Mouse (Mus musculus) small intestine, adult 2 months (tissue): ENCODE measurements at regions not wholly inside any gene's neighbourhood (a gene's known extent, or its start where the extent isn't known, plus 50 kb on each side); places are given as distances from the start of the nearest gene placed in this dataset.

Experiments used
- CTCF ChIP-seq: fragments of 200-500 bp; IDR thresholded peaks from 2 replicates; pipeline ENCODE4 v1.5.1; 2012; ENCODE audit warnings: low read depth, mild to moderate bottlenecking, control low read depth, inconsistent platforms, low read length, moderate library complexity, mixed read lengths; ENCODE audit not compliant: insufficient replicate concordance, insufficient read length; ENCODE audit errors: extremely low read depth
- POLR2A ChIP-seq: fragments of 200-500 bp; IDR thresholded peaks from 2 replicates; pipeline ENCODE4 v1.6.1; 2012; ENCODE audit warnings: low read depth, mild to moderate bottlenecking, control low read depth, inconsistent platforms, low read length, moderate library complexity

DNA sequence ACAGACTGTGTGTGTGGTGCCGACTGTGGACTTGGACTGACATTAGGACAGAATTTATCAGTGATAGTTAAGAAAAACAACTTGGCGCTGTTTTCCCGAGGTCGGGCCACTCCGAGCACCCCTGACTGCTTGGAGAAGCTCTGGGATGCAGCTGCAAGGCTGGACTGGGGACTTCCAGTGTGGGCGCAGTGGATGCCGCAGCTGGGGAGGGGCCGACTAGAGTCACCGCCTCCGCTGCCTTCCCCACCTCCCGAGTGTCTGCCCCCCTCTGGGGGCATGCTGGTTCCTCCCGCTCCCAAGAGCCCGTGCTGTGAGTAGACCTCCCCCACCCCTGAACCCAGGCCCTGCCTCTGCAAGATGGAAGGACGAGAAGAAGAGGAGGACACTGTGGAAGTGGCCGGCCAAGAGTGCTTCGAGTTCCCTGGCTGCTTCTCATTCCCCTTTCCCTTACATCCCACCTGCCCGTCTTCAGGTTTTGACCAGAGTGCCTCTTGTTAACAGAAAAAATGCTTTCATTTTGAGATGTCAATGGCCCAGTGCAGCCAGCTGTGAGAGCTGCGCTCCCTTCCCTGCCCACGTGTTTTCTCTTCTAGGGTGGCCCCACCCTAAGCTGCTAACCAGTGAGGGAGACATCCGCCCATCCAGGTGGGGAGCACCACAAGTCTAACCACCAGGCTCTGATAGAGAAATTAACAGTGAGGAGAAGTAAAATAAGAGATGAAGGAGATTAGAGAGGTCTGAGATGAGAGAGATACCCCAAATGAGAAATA, 90.3 kb downstream of the Mex3b start:
- TF ChIP-seq POLR2A (no peak), CTCF (no peak)
